Mouse (Mus musculus) embryonic facial prominence, embryonic 15.5 days (tissue): ENCODE data around the gene Prol1. TPM values are rescaled to one million over a fixed set of nuclear protein-coding genes. Genes with fewer than 3 reads are reported as not detected.
"Not testable (repeated sequence)": the region's sequence is repeated elsewhere in the genome, so short reads cannot be mapped to it uniquely, and the experiment has no call there.

Experiments
- ATAC-seq: fragments of 200-750 bp; cut with Nextera tagmentation; 2 replicates; pipeline ENCODE4 v1.8.0; 2017; ENCODE audit warnings: low read depth, moderate TSS enrichment; ENCODE audit not compliant: insufficient number of reproducible peaks, low FRiP score, low TSS enrichment
- H3K27ac ChIP-seq: fragments of 300-500 bp; sonication (generic); replicated peaks from 2 replicates; pipeline ENCODE4 v1.5.1; 2015; ENCODE audit warnings: mild to moderate bottlenecking, inconsistent platforms
- H3K27me3 ChIP-seq: fragments of 300-500 bp; sonication (generic); 2 replicates; pipeline ENCODE4 v1.6.1; 2015; ENCODE audit warnings: inconsistent platforms
- H3K36me3 ChIP-seq: fragments of 300-500 bp; sonication (generic); 2 replicates; pipeline ENCODE4 v1.6.1; 2015; ENCODE audit warnings: mild to moderate bottlenecking, inconsistent platforms
- H3K4me1 ChIP-seq: fragments of 300-500 bp; sonication (generic); 2 replicates; pipeline ENCODE4 v1.6.1; 2015; ENCODE audit warnings: inconsistent platforms
- H3K4me2 ChIP-seq: fragments of 300-500 bp; sonication (generic); replicated peaks from 2 replicates; pipeline ENCODE4 v1.6.1; 2015; ENCODE audit warnings: mild to moderate bottlenecking, inconsistent platforms
- H3K4me3 ChIP-seq: fragments of 300-500 bp; sonication (generic); replicated peaks from 2 replicates; pipeline ENCODE4 v1.5.1; 2015; ENCODE audit warnings: mild to moderate bottlenecking, inconsistent platforms
- H3K9ac ChIP-seq: fragments of 300-500 bp; sonication (generic); 2 replicates; pipeline ENCODE4 v1.6.1; 2015; ENCODE audit warnings: inconsistent platforms
- H3K9me3 ChIP-seq: fragments of 300-500 bp; sonication (generic); replicated peaks from 2 replicates; pipeline ENCODE4 v1.6.1; 2016; ENCODE audit warnings: inconsistent platforms
- WGBS: fragments of 180-500 bp; shearing (Covaris S2); methylation state at CpG from one replicate; pipeline ENCODE4 v1.1.7; 2015; 5-methylcytosine and 5-hydroxymethylcytosine counted together
- polyA plus RNA-seq: library from polyadenylated mRNA; unstranded; fragments of >200 nt; fragmentation: Nextera tagmentation; extraction: Ambion mirVana; gene quantifications from 2 replicates; pipeline ENCODE4 v1.2.1, GENCODE M21; 2015

Gene Prol1
- polyA plus RNA-seq = not detected in 2 replicates

DNA sequence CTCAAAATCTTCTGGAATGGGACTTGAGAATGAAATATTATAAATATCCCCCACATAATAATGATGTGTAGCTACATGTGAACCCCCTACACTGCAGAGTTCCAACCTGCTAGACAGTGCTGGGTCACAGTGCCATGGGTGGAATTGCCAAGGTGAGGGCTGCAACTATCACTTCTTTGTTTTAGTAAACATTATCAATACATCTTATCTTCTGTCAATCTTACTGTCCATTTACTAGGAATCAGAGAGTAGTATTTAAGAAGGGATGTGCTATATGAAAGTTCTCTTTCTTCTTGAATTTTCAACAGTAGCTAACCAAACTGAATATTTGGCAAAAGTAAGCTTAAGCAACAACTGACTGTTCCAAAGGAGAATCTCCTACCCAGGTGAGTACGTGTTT is at the start of gene Prol1:
Prol1 (plus strand) TSS at position 301 of the 400 bp plus-strand sequence.
- WGBS = 96% methylated on average over 1 of the region's 1 CpGs

DNA sequence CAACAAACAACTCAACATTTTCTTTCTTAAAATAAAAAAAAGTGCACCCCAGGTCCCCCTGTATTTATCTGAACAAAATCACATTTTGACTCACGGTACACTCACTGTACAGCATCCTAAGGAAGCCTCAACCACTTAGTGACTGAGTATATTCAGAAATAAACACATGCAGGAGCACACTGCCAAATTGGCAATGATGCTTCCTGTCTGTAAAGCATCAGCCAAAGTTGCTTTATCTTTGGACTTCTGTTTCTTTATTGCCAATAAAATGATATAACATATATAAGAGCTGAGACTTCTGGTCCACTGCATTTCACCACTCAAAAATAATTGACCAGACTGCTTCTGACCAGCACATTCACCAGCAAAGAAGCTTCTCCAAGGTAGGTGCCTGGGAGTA is 48.5 kb upstream of the Prol1 start, which contains the start of gene Gm7714:
Gm7714 (plus strand) TSS at position 301 of the 400 bp plus-strand sequence.
- H3K36me3 ChIP-seq = no peaks in the 10 kb centered on the region
- H3K27me3 ChIP-seq = no peaks in the 10 kb centered on the region
- no peak within 1 kb of the TSS for H3K27ac ChIP-seq
- no peak for ATAC-seq
- WGBS = 76% methylated on average over 1 of the region's 1 CpGs
- no peak within 1 kb of the TSS for H3K4me3 ChIP-seq
- no peaks in the 10 kb centered on the region for H3K9me3 ChIP-seq
- no peak within 1 kb of the TSS for H3K9ac ChIP-seq
- H3K4me2 ChIP-seq = no peak within 1 kb of the TSS
- H3K4me1 ChIP-seq = no peaks in the 10 kb centered on the region

More for the DNA sequence above, at the start of gene Prol1:
- ATAC-seq = no peak
- no peaks in the 10 kb centered on the region for H3K9me3 ChIP-seq
- H3K9ac ChIP-seq = no peak within 1 kb of the TSS
- no peaks in the 10 kb centered on the region for H3K4me1 ChIP-seq
- no peak within 1 kb of the TSS for H3K4me2 ChIP-seq
- H3K27ac ChIP-seq = no peak within 1 kb of the TSS
- H3K4me3 ChIP-seq = no peak within 1 kb of the TSS
- H3K36me3 ChIP-seq = no peaks in the 10 kb centered on the region
- H3K27me3 ChIP-seq = no peaks in the 10 kb centered on the region

DNA sequence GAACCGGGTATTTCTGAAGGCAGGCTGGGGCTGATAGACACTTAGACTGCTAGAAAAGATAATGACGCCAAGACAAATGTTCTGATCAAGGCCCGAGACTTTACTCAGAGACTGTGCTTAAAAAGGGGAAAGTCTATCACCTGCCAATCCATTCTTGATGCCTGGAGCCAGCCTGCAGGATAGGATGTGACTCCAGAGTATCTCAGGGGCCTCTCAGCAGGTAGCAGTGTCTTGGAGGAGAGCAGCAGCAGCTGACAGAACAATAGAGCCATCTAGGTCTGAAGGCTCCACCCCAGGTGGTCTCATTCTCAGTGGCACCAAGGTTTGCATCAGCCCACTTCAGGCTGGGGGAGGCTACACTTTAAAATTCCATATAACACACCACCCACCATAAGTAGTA is 5.8 kb upstream of the Prol1 start:
- WGBS = 66% methylated on average over 3 of the region's 3 CpGs
- not testable (repeated sequence) for H3K9me3 ChIP-seq, H3K27ac ChIP-seq, H3K27me3 ChIP-seq, H3K4me1 ChIP-seq, H3K4me3 ChIP-seq, H3K36me3 ChIP-seq, ATAC-seq, H3K4me2 ChIP-seq, H3K9ac ChIP-seq

DNA sequence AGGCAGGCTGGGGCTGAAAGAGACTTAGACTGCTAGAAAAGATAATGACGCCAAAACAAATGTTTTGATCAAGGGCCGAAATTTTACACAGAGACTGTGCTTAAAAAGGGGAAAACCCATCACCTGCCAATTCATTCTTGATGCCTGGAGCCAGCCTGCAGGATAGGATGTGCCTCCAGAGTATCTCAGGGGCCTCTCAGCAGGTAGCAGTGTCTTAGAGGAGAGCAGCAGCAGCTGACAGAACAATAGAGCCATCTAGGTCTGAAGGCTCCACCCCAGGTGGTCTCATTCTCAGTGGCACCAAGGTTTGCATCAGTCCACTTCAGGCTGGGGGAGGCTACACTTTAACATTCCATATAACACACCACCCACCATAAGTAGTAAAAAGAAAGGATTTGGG is 31.4 kb downstream of the Prol1 start:
- H3K9ac ChIP-seq, H3K4me2 ChIP-seq, H3K4me3 ChIP-seq, H3K9me3 ChIP-seq, H3K27ac ChIP-seq, ATAC-seq, H3K27me3 ChIP-seq, H3K36me3 ChIP-seq, H3K4me1 ChIP-seq: not testable (repeated sequence)
- 38% methylated on average over 2 of the region's 2 CpGs for WGBS

DNA sequence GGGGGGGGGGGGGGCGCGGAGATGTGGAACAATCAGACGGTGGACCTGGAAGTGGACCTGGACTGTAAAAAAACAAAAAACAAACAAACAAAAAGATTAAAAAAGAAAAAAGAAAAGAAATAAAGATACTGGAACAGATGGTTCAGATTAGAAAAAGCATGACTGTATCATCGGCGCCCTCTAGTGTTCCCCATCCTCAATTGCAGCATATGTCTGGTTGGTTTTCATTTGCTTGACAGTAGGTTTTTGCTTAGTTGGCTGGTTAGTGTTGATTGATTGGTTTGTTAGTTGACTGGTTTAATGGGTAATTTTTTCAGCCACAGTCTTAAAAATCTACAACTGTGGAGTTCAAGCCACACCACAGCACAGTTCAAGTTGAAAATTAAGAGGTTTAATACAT is 47.7 kb downstream of the Prol1 start:
- WGBS = 3% methylated on average over 5 of the region's 5 CpGs
- Histone ChIP-seq H3K27me3 (no peaks in the 10 kb centered on the region), H3K27ac (no peak overlapping the region), H3K36me3 (no peaks in the 10 kb centered on the region), H3K9ac (no peak overlapping the region), H3K4me2 (no peak overlapping the region), H3K4me1 (no peaks in the 10 kb centered on the region), H3K4me3 (no peak overlapping the region), H3K9me3 (no peaks in the 10 kb centered on the region)
- ATAC-seq = no peak

DNA sequence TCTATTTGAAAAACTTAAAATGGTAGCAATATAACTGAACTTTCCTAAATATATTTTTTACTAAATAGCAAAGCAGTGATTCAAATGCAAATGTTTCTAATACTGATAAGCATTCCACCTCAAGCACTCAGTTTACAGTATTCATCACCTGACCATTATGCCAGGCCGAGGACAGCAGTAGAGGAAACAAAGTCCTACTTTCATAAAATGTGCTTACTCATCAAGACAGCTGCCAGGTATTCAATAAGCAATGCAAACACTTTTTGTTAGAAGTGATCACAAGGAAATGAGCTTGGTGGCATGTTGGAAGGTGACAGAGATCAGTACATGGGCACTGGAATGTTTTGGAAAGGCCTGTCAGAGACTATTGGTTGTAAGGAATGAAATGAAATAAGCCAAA is 49.8 kb downstream of the Prol1 start:
- no peak overlapping the region for H3K4me3 ChIP-seq
- no peaks in the 10 kb centered on the region for H3K27me3 ChIP-seq
- ATAC-seq = no peak
- H3K9ac ChIP-seq = no peak overlapping the region
- no peak overlapping the region for H3K27ac ChIP-seq
- WGBS = 75% methylated on average over 1 of the region's 1 CpGs
- no peaks in the 10 kb centered on the region for H3K9me3 ChIP-seq
- no peaks in the 10 kb centered on the region for H3K4me1 ChIP-seq
- no peak overlapping the region for H3K4me2 ChIP-seq
- H3K36me3 ChIP-seq = no peaks in the 10 kb centered on the region

DNA sequence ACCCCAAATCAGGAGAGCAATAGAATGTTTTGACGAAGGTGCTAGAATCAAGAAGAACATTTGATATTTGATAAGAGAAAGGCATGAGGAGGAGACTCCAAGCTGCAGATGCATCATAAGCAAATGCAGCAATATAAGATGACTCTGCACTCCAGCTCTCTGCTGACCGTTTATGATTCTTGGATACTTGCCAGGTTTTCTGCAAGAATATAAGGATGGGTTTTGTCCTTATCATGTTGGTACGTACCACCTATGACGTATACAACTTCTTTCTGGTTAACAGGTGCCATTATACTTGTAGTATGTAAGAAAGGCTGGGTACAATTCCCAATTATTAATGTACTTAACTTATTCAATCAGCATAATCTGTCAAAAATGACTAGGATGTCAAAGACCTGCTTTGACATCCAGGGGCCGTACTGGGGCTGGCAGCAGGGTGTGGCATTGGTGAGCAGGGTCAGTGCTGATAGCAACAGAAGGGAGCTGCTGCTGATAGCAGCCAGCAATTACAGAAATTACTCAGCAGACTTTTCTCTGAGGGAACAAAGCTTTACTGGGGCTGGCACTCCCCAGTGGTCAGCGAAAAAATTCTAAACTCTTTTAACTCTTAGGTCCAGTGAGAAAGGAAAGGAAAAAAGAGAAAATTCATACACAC is 53.6 kb downstream of the Prol1 start:
- Histone ChIP-seq H3K4me3 (no peak overlapping the region), H3K4me2 (no peak overlapping the region), H3K9me3 (no peaks in the 10 kb centered on the region), H3K4me1 (no peaks in the 10 kb centered on the region), H3K36me3 (no peaks in the 10 kb centered on the region), H3K27ac (no peak overlapping the region), H3K9ac (no peak overlapping the region), H3K27me3 (no peaks in the 10 kb centered on the region)
- WGBS = 71% methylated on average over 6 of the region's 6 CpGs
- no peak for ATAC-seq

DNA sequence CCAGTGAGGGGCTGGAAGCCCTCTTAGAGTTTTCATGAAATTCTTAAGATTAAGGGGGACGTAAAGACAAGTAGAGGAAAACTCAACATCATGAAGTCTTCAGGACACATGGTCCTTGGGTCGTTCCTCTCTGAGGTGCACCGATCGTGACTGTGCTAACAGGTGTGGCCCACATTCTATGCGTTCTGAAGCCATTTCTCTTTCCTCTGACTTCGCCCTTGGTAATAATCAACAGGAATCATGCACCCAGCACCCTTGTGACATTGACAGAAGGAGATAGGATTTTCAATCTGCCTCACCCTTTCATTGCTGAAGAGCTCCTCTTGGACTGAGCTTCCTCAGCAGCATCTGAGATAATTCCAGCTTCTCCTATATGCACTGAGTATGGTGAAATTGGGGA is 55.5 kb downstream of the Prol1 start:
- 86% methylated on average over 6 of the region's 6 CpGs for WGBS
- no peaks in the 10 kb centered on the region for H3K4me1 ChIP-seq
- no peak overlapping the region for H3K4me2 ChIP-seq
- no peak overlapping the region for H3K27ac ChIP-seq
- ATAC-seq = no peak
- no peaks in the 10 kb centered on the region for H3K27me3 ChIP-seq
- H3K9ac ChIP-seq = no peak overlapping the region
- no peak overlapping the region for H3K4me3 ChIP-seq
- no peaks in the 10 kb centered on the region for H3K36me3 ChIP-seq
- no peaks in the 10 kb centered on the region for H3K9me3 ChIP-seq

DNA sequence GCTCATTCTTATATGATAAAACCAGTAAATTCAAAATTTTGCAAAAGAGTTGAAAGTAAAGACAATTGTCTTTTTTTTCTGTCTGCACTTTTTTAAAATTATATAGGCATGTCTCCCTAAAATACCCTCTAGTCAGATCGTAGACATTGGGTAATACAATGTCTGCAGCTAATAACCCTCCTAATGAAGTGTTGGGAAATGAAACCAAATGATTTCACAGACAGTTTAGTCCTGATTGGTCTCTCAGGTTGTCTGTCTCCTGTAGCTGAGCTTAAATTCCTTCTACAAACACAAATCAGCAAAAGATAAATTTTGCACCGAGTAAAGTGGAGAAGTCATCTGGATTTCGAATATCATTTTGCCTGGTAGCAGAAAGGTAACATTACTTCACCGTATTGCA is 58.7 kb downstream of the Prol1 start, which contains the start of gene Amtn:
Amtn (plus strand) TSS at position 301 of the 400 bp plus-strand sequence.
- H3K27ac ChIP-seq = no peak within 1 kb of the TSS
- 66% methylated on average over 4 of the region's 4 CpGs for WGBS

More for the DNA sequence above, 58.7 kb downstream of the Prol1 start, which contains the start of gene Amtn:
- Histone ChIP-seq H3K9me3 (no peaks in the 10 kb centered on the region), H3K4me2 (no peak within 1 kb of the TSS), H3K27me3 (no peaks in the 10 kb centered on the region), H3K4me3 (no peak within 1 kb of the TSS), H3K9ac (no peak within 1 kb of the TSS), H3K36me3 (no peaks in the 10 kb centered on the region), H3K4me1 (no peaks in the 10 kb centered on the region)
- no peak for ATAC-seq

Other genes with a start within 250 kb of the Prol1 start
- 0.43 TPM in 1 of 2 replicates, not detected in the other for gene Smr2, start 230.8 kb upstream of the Prol1 start, polyA plus RNA-seq
- gene Gm11116, start 205.8 kb upstream of the Prol1 start, polyA plus RNA-seq = not detected in 2 replicates
- not detected in 2 replicates for gene Gm11115, start 163.2 kb upstream of the Prol1 start, polyA plus RNA-seq
- not detected in 2 replicates for gene Gm7714, start 48.4 kb upstream of the Prol1 start, polyA plus RNA-seq
- gene Amtn, start 58.8 kb downstream of the Prol1 start, polyA plus RNA-seq = not detected in 2 replicates
- gene Ambn, start 138.7 kb downstream of the Prol1 start, polyA plus RNA-seq = 6.1 and 6.9 TPM in 2 replicates
- gene Enam, start 170.7 kb downstream of the Prol1 start, polyA plus RNA-seq = 0.05 TPM in 1 of 2 replicates, not detected in the other
- 0.15 and 0.20 TPM in 2 replicates for gene Jchain, start 210.6 kb downstream of the Prol1 start, polyA plus RNA-seq
- 68.3 and 72.3 TPM in 2 replicates for gene Utp3, start 237.2 kb downstream of the Prol1 start, polyA plus RNA-seq
- 14.9 and 17.3 TPM in 2 replicates for gene Rufy3, start 247.7 kb downstream of the Prol1 start, polyA plus RNA-seq